Mouse (Mus musculus) neutrophil, adult 59 days (primary cell): ENCODE results near the gene Pik3r3. TPM values are rescaled to one million over a fixed set of nuclear protein-coding genes. Genes with fewer than 3 reads are reported as not detected.

Experiments
- total RNA-seq, 2 experiments: library from RNA; stranded (reverse); gene quantifications; 1 replicate in 1 of 2; 2 replicates in 1 of 2; pipeline ENCODE4 v1.2.4; 2023

The Pik3r3 gene
- total RNA-seq, result under 1 TPM; 0.13 to 0.58 TPM

GRCm38 (mm10) chr4:116221140-116221851 is at the start of gene Pik3r3:
Gene Pik3r3 (plus strand): TSS chr4:116221618.

GRCm38 (mm10) chr4:116173072-116173471 is 48.3 kb upstream of the Pik3r3 start, which contains the start of the genes 1700042G07Rik and Gm49337:
Gene 1700042G07Rik (plus strand): TSS chr4:116173372.
Gene Gm49337 (plus strand): TSS chr4:116173384.

Other genes with a start within 250 kb of the Pik3r3 start
- 1 to 10 TPM; 1.1 to 1.4 TPM for gene Faah, start 203.7 kb upstream of the Pik3r3 start, total RNA-seq
- 1 to 10 TPM; 7.0 to 8.9 TPM for gene Nsun4, start 167.7 kb upstream of the Pik3r3 start, total RNA-seq
- gene Uqcrh, start 146.5 kb upstream of the Pik3r3 start, total RNA-seq, result 100 to 1,000 TPM; 201 to 227 TPM
- 10 to 100 TPM; 18.4 to 22.5 TPM for gene Lrrc41, start 146.3 kb upstream of the Pik3r3 start, total RNA-seq
- gene Rad54l, start 97.9 kb upstream of the Pik3r3 start, total RNA-seq, result 10 to 100 TPM; 16.7 to 20.1 TPM
- gene Pomgnt1, start 97.8 kb upstream of the Pik3r3 start, total RNA-seq, result 1 to 10 TPM; 8.4 to 8.7 TPM
- under 1 TPM in 1 of 2 experiments, not detected in 1; 0.09 TPM for gene Lurap1, start 70.3 kb upstream of the Pik3r3 start, total RNA-seq
- not detected for gene Tspan1, start 54.0 kb upstream of the Pik3r3 start, total RNA-seq
- gene 1700042G07Rik, start 48.2 kb upstream of the Pik3r3 start, total RNA-seq, result not detected
- not detected for gene Gm49337, start 48.2 kb upstream of the Pik3r3 start, total RNA-seq
- 10 to 100 TPM; 17.9 to 24.4 TPM for gene Mast2, start 242.6 kb downstream of the Pik3r3 start, total RNA-seq